Mouse (Mus musculus) heart, postnatal 4 days (tissue): ENCODE results near the gene A130010J15Rik. TPM values are rescaled to one million over a fixed set of nuclear protein-coding genes. Genes with fewer than 3 reads are reported as not detected.

ENCODE experiments used
- DNase-seq: peaks from one replicate; pipeline ENCODE4 v3.0.0; 2021
- total RNA-seq, 2 experiments: library from RNA; stranded (reverse); gene quantifications; 2 replicates each; pipeline ENCODE4 v1.2.3; 2021

A130010J15Rik gene
- total RNA-seq, 2 experiments from 2014 or later: 5.3 to 7.8 TPM

DNA sequence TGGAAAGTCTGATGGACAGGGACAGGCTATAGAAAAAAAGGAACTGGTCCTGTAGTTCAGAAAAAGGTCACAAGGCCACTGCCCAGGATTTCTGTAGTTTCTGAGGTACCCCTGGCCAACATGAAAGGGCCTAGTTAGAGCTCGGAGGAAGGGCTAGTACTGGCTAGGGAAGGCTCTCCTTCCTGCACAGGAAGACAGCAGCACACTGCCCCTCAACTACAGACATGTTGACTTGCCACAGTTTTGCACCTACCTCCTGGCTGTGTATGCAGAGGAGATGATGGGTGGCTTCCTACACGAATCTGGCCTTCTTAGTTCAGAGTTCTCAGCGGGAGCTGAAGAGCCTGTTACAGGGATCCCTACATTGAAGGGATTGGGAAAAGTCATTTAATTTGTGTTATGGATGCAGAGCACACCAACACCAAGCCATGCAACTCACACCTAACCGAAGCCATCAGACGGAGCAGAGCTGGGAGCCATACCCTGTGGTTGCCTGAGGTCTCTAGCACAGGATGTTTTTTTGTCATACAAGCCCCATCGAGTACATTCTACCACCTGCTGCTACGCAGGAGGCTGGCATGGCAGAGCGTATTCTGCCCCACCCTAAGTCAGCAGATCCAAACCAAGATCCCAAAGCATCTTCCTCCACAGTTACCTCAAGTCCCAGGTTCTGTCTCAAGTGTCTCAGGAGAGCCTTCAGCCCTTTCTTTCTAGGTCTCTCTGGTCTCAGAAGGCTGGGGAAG is 33.0 kb downstream of the A130010J15Rik start:
- no peak for DNase-seq

DNA sequence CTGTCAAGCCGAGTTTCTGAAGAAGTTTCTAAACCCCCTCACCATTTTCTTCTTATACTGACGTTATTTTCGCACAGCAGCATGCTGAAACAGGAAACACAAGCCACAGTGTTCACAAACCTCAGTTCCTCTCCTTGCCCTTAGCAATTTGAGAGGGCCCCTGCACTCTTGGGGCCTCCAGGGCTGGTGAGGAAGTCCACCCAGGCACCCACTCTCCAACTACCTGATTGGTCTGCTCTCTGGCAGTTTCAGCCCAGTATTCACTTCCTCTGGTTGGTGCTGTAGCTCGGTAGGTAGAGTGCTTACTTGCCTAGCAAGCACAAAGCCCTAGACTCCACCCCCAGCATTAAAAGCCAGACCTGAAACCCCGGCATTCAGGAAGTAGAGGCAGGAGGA is 33.5 kb downstream of the A130010J15Rik start, which contains the start of gene Traf3ip3:
Gene Traf3ip3 (minus strand): TSS at position 321 of the 396 bp plus-strand sequence.
- DNase-seq: no peak

DNA sequence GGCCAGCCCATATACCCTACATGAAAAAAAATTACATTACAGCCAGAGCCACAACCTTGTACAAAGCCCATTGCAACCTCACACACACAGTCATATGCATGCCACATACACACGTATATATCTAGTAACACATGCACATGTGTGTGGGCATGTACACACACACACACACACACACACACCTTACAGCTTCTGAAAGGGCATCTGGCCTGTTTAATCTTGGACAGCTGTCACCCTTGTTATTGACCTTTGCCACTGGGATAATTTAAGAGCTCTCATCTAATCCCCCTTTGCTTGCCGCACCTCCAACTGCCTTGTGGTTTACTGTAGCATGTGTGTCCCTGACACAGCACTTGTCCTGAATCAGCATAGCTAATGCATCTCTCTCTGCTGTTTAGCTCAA is 36.0 kb downstream of the A130010J15Rik start:
- no peak for DNase-seq

DNA sequence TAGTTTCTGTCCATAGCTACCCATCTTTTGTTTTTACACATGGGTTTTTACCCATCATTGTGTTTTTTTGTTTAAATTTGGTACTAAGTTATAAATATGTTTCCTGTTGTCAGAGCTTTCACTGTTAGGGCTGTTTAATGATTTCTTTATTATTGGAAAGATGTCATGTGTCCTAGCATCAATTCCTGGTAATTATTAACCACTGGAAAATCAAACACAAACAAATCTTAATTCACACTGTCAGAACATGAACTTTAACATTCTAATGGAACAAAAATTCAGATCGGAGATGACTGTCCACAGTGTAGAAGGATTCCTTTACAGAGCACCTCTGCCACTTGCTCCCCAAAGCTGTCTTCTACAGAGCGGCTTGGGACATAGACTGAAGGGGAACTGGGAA is 37.6 kb downstream of the A130010J15Rik start:
- DNase-seq: no peak

DNA sequence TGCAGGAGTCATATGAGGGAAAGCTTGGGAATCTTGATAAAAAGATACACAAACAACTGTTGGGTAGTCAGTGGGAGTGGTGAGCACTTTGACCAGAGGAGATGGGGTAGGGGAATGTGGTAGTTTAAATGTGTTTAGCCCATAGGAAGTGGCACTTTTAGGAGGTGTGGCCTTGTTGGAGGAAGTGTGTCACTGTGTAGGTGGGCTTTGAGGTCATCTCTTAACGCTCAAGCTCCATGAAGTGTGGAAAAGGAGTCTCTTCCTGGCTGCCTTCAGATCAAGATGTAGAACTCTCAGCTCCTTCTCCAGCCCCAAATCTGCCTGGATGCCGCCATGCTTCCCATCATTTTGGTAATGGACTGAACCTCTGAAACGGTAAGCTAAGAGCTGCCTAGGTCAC is 39.7 kb downstream of the A130010J15Rik start, which contains the start of gene Lamb3:
Gene Lamb3 (plus strand): TSS at position 197 of the 400 bp plus-strand sequence.
- no peak for DNase-seq

DNA sequence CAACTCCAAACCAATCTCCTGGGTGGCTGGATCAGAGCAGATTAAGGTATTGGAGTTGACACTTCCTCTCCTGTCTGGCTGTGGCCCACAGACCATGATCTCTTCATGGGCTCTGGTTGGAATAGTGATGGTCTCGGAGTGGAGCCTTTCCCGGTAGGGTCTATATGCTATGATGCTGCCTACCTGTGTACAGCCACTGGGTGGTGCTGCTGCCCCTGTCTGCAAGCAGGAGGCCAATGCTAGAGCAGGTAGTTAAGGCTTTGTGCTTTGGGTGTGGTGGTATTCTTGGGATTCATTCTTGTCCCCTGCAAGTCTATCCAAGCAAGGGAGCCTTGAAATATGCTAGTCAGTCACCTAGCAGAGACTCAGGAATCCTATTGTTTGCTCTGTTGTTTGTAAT is 40.3 kb downstream of the A130010J15Rik start:
- peak; percentile 70 for DNase-seq

DNA sequence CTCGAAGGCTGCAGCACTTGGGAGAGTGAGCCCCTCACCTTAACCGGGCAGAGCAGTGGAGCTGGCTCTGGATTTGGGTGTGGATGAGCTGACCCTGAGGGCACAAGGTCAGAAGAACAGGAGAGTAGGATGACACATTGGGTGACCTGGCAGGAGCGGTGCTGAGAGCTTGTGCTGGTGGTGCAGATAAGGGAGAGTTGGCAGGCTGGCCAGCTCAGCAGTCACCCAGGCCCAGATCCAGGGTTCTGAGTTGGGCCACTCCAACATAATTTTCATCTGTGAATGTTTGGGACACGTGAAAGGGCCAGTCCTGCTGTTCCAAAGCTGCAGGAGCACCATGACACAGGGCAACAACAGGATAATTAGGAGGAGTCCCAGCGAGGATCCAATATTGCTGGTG is 43.5 kb downstream of the A130010J15Rik start:
- DNase-seq: peak; percentile 20

DNA sequence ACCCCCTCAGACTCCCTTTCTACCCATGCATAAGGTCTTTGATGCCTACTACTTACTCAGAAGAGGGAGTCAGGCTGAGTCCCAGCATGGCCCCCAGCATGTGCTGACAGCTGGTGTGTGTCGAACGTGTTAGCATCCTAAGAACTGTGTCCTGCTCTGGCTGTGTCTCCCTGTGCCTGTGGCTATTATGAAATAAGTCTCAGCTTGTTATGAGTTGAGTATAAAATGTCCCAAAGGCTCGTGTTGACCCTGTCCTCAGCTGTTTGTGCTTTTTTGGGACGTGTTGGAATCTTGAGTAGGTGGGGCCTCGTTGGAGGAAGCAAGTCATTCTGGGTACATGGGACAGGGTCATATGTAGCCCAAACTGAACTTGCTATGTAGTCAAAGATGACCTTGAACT is 46.2 kb downstream of the A130010J15Rik start:
- DNase-seq: no peak

DNA sequence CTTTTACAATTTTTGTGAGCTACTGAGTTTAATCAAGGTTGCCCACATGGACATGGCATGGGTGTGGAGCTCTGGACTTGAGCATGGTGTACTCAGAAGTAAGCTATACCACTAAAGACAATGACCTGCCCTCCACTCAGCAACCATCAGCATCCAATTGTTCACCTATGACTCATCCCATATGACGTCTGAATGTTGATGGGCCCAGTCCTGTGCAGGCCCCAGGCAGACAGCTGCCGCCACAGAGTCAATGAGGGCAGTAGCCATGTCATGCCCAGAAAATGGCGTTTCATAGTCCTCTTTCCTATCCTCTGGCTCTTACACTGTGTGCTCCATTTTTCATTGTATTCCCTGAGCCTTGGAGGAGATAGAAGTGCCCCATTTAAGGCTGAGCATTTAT is 48.2 kb downstream of the A130010J15Rik start:
- no peak for DNase-seq

DNA sequence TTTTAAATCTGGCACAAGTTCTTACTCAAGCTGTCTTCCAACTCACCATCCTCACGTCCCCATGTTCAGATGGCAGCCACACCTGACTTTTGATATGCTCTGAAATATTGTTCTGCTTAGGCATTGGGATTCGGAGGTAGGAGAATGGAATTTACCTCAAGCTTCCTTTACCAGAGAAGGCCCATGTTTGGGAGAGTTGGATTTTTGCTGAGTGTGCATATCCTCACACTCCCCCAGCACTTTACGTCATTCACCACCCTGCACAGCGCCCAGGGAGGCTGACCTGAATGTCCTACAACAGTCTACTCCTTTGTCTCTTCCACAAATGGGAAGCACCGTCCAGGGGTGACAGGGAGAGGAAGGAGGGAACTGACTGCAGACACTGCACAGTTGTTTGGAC is 52.6 kb downstream of the A130010J15Rik start:
- no peak for DNase-seq

DNA sequence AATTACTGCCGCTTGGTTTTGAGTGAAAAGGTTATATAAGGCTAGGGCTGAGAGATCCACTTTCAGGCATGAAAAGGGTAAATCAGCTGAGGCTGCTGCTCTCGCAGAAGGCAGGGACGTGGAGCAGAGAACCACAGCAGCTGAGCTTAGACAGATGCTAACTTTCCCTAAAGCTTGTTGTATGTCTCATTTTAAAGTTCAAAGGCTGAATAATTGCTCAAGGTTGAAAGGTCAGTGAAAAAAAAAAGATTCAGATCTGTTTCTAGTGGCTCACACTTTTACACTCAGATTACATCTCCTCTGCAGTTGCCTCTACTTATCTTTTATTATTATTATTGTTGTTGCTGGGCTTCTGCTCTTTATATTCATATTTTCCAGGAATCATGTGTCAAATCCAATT is 57.7 kb downstream of the A130010J15Rik start:
- DNase-seq: no peak

DNA sequence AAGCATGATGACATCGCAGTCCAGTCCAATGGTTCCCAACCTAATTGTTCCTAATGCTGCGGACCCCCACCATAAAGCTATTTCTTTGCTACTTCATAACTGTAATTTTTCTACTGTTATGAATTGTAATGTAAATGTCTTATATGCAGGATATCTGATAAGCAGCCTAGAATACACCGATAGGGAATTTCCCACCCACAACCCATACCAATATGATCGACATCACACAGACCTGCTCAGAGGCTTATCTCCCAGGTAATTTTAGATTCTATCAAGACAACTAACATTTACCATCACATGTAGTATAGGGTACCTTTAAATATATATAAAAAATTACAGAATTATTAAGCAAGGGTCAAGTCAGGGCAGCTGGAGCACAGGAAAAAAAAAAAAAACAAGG is 58.3 kb downstream of the A130010J15Rik start:
- DNase-seq: no peak

DNA sequence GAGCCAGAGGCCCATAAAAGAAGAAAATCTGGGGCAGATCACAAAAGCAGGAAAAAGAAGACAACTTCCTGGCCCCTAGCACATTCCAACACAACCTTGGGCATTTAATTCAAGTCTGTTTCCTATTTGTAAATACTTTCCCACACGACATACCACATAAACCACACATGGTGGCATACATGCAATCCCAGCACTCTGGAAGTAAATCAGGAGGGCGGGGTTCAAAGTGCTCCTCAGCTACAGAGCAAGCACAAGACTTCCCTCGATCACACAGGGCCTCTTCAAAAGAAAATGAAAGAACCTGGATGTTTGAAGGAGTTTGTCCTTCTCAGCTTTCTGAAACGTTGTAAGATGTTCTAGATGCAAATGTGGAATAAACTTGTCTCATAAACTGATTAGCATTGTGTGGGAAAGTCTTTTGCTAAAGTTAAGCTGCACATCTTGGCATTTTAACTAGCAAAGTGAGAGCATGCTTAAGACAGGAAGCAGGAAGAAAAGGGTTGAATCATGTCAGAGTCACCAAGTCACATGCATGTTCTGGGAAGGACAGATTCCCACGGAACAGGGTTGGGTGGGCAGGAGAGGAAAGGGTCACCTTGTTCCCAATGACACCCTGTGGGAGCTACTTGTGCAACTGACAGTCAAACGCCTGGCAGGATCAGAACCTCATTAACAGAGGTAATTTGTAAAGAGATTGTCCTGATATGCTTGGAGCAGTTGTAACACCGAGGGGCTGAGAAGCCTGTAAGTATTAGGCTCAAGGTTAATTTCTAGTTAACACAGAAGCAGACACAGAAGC is 59.1 kb downstream of the A130010J15Rik start:
- DNase-seq: no peak

Other genes starting within 250 kb of the A130010J15Rik start
- under 1 TPM; 0.29 TPM for gene Syt14, start 132.3 kb upstream of the A130010J15Rik start, total RNA-seq
- gene Diexf, start 37.8 kb upstream of the A130010J15Rik start, total RNA-seq: 10 to 100 TPM; 10.2 to 11.8 TPM
- 1 to 10 TPM; 6.0 to 7.5 TPM for gene Irf6, start 14.9 kb upstream of the A130010J15Rik start, total RNA-seq
- 1 to 10 TPM; 1.0 to 1.4 TPM for gene Traf3ip3, start 33.7 kb downstream of the A130010J15Rik start, total RNA-seq
- gene Lamb3, start 39.7 kb downstream of the A130010J15Rik start, total RNA-seq: 1 to 10 TPM; 8.3 to 9.7 TPM
- 1 to 10 TPM; 1.0 to 1.5 TPM for gene Hsd11b1, start 96.0 kb downstream of the A130010J15Rik start, total RNA-seq
- 10 to 100 TPM; 51.9 to 62.0 TPM for gene G0s2, start 105.2 kb downstream of the A130010J15Rik start, total RNA-seq
- gene Camk1g, start 202.3 kb downstream of the A130010J15Rik start, total RNA-seq: 1 to 10 TPM; 3.9 to 4.1 TPM